Mouse (Mus musculus) forebrain, embryonic 14.5 days (tissue): ENCODE results near the gene Rnf149. TPM values are rescaled to one million over a fixed set of nuclear protein-coding genes. Genes with fewer than 3 reads are reported as not detected.

Source experiments
- ATAC-seq: fragments of 200-750 bp; cut with Nextera tagmentation; 2 replicates; pipeline ENCODE4 v1.8.0; 2017; ENCODE audit warnings: mild to moderate bottlenecking, moderate library complexity
- DNase-seq: peaks from one replicate; pipeline ENCODE4 v3.0.0-alpha.2; 2015; ENCODE audit warnings: low spot score
- H3K27ac ChIP-seq: fragments of 300-500 bp; sonication (generic); 2 replicates; pipeline ENCODE4 v1.5.1; 2014; ENCODE audit warnings: low read depth, mild to moderate bottlenecking, control low read depth, low read length, moderate library complexity
- H3K27me3 ChIP-seq: fragments of 300-500 bp; sonication (generic); replicated peaks from 2 replicates; pipeline ENCODE4 v1.6.1; 2014; ENCODE audit warnings: low read length, control low read depth, mixed read lengths; ENCODE audit not compliant: control insufficient read depth, insufficient read depth
- H3K36me3 ChIP-seq: fragments of 300-500 bp; sonication (generic); 2 replicates; pipeline ENCODE4 v1.6.1; 2014; ENCODE audit warnings: low read length, control low read depth; ENCODE audit not compliant: control insufficient read depth, insufficient read depth
- H3K4me1 ChIP-seq: fragments of 300-500 bp; sonication (generic); 2 replicates; pipeline ENCODE4 v1.6.1; 2014; ENCODE audit warnings: antibody characterized with exemption, low read length, control low read depth; ENCODE audit not compliant: control insufficient read depth, insufficient read depth
- H3K4me2 ChIP-seq: fragments of 300-500 bp; sonication (generic); 2 replicates; pipeline ENCODE4 v1.6.1; 2014; ENCODE audit warnings: mild to moderate bottlenecking, control low read depth, low read length
- H3K4me3 ChIP-seq: fragments of 300-500 bp; sonication (generic); 2 replicates; pipeline ENCODE4 v1.5.1; 2014; ENCODE audit warnings: low read depth, low read length, control low read depth
- H3K9ac ChIP-seq: fragments of 300-500 bp; sonication (generic); 2 replicates; pipeline ENCODE4 v1.6.1; 2014; ENCODE audit warnings: mild to moderate bottlenecking, low read length, control low read depth, moderate library complexity
- H3K9me3 ChIP-seq: fragments of 300-500 bp; sonication (generic); replicated peaks from 2 replicates; pipeline ENCODE4 v1.6.1; 2016; ENCODE audit warnings: low read length, control low read depth, mixed read lengths; ENCODE audit not compliant: control insufficient read depth
- WGBS: fragments of 180-500 bp; shearing (Covaris S2); extraction: QIAGEN DNeasy Blood & Tissue Kit; methylation state at CpG from one replicate; pipeline ENCODE4 v1.1.7; 2014; 5-methylcytosine and 5-hydroxymethylcytosine counted together
- polyA plus RNA-seq: library from polyadenylated mRNA; unstranded; fragments of >200 nt; fragmentation: Nextera tagmentation; extraction: Ambion mirVana; gene quantifications from 2 replicates; pipeline ENCODE4 v1.2.1, GENCODE M21; 2014

Gene Rnf149
- 12.2 and 16.7 TPM in 2 replicates for polyA plus RNA-seq

GRCm38 (mm10) chr1:39577253-39577705, at the start of gene Rnf149:
TSS of gene Rnf149 (minus strand) at chr1:39577405.
- peak within 1 kb of the TSS; percentile 73 for H3K4me2 ChIP-seq
- H3K4me3 ChIP-seq, result peak within 1 kb of the TSS; percentile 90
- H3K27ac ChIP-seq, result peak within 1 kb of the TSS; percentile 98
- under 1% methylated on average over 48 of the region's 49 CpGs for WGBS
- DNase-seq (peak; percentile 94), ATAC-seq (peak; percentile 97)
- no peaks in the 10 kb centered on the region for H3K9me3 ChIP-seq
- H3K27me3 ChIP-seq, result no peaks in the 10 kb centered on the region
- H3K4me1 ChIP-seq, result peaks cover 16% of the 10 kb centered on the region
- peak within 1 kb of the TSS; percentile 91 for H3K9ac ChIP-seq
- no peaks in the 10 kb centered on the region for H3K36me3 ChIP-seq

GRCm38 (mm10) chr1:39625491-39625890, 48.3 kb upstream of the Rnf149 start:
- no peak overlapping the region for H3K9ac ChIP-seq
- H3K27ac ChIP-seq, result no peak overlapping the region
- no peak overlapping the region for H3K4me3 ChIP-seq
- no peaks in the 10 kb centered on the region for H3K4me1 ChIP-seq
- H3K27me3 ChIP-seq, result no peaks in the 10 kb centered on the region
- no peaks in the 10 kb centered on the region; the same call in 1 of the 2 replicates for H3K9me3 ChIP-seq
- H3K36me3 ChIP-seq, result no peaks in the 10 kb centered on the region
- H3K4me2 ChIP-seq, result no peak overlapping the region
- no peak for DNase-seq
- WGBS, result 45% methylated on average over 3 of the region's 3 CpGs
- ATAC-seq, result no peak

- no peaks in the 10 kb centered on the region for H3K27me3 ChIP-seq
Observed at GRCm38 (mm10) chr1:39623729-39624128, 46.5 kb upstream of the Rnf149 start.

GRCm38 (mm10) chr1:39623106-39623505, 45.9 kb upstream of the Rnf149 start:
- H3K4me1 ChIP-seq, result no peaks in the 10 kb centered on the region
- no peaks in the 10 kb centered on the region for H3K27me3 ChIP-seq
- H3K9ac ChIP-seq, result no peak overlapping the region
- H3K27ac ChIP-seq, result no peak overlapping the region
- ATAC-seq, result no peak
- H3K9me3 ChIP-seq, result no peaks in the 10 kb centered on the region; the same call in 1 of the 2 replicates
- DNase-seq, result no peak
- WGBS, result 97% methylated on average over 5 of the region's 5 CpGs
- H3K4me3 ChIP-seq, result no peak overlapping the region
- no peak overlapping the region for H3K4me2 ChIP-seq
- H3K36me3 ChIP-seq, result no peaks in the 10 kb centered on the region

More at GRCm38 (mm10) chr1:39623729-39624128, 46.5 kb upstream of the Rnf149 start:
- WGBS, result 38% methylated on average over 1 of the region's 1 CpGs
- no peaks in the 10 kb centered on the region; the same call in 1 of the 2 replicates for H3K9me3 ChIP-seq
- no peak overlapping the region for H3K4me3 ChIP-seq
- no peak overlapping the region for H3K27ac ChIP-seq
- DNase-seq (no peak), ATAC-seq (no peak)
- H3K36me3 ChIP-seq, result no peaks in the 10 kb centered on the region
- H3K9ac ChIP-seq, result no peak overlapping the region
- H3K4me1 ChIP-seq, result no peaks in the 10 kb centered on the region
- H3K4me2 ChIP-seq, result no peak overlapping the region

GRCm38 (mm10) chr1:39618524-39618923, 41.3 kb upstream of the Rnf149 start:
- Histone ChIP-seq H3K9me3 (no peaks in the 10 kb centered on the region; the same call in 1 of the 2 replicates), H3K4me3 (no peak overlapping the region), H3K4me1 (no peaks in the 10 kb centered on the region), H3K4me2 (no peak overlapping the region), H3K27me3 (no peaks in the 10 kb centered on the region), H3K36me3 (no peaks in the 10 kb centered on the region), H3K9ac (no peak overlapping the region), H3K27ac (no peak overlapping the region)
- ATAC-seq (no peak), DNase-seq (no peak)
- 32% methylated on average over 8 of the region's 8 CpGs for WGBS

- no peak for ATAC-seq
- 81% methylated on average over 6 of the region's 6 CpGs for WGBS
- no peak overlapping the region for H3K9ac ChIP-seq
Observed at GRCm38 (mm10) chr1:39615526-39615925, 38.3 kb upstream of the Rnf149 start.

GRCm38 (mm10) chr1:39614462-39615279, 37.5 kb upstream of the Rnf149 start:
- Histone ChIP-seq H3K9me3 (no peaks in the 10 kb centered on the region), H3K27me3 (no peaks in the 10 kb centered on the region), H3K4me3 (no peak overlapping the region), H3K36me3 (no peaks in the 10 kb centered on the region), H3K9ac (no peak overlapping the region), H3K4me1 (no peaks in the 10 kb centered on the region), H3K27ac (no peak overlapping the region), H3K4me2 (no peak overlapping the region)
- ATAC-seq, result no peak
- WGBS, result 30% methylated on average over 11 of the region's 11 CpGs
- peak; percentile 72 for DNase-seq

More at GRCm38 (mm10) chr1:39615526-39615925, 38.3 kb upstream of the Rnf149 start:
- Histone ChIP-seq H3K9me3 (no peaks in the 10 kb centered on the region; the same call in 1 of the 2 replicates), H3K4me2 (no peak overlapping the region), H3K4me3 (no peak overlapping the region), H3K27ac (no peak overlapping the region), H3K36me3 (no peaks in the 10 kb centered on the region), H3K4me1 (no peaks in the 10 kb centered on the region), H3K27me3 (no peaks in the 10 kb centered on the region)
- DNase-seq, result no peak

GRCm38 (mm10) chr1:39613061-39613460, 35.9 kb upstream of the Rnf149 start:
- no peaks in the 10 kb centered on the region for H3K9me3 ChIP-seq
- H3K4me3 ChIP-seq, result no peak overlapping the region
- H3K27ac ChIP-seq, result no peak overlapping the region
- H3K9ac ChIP-seq, result no peak overlapping the region
- no peak overlapping the region for H3K4me2 ChIP-seq
- no peak for ATAC-seq
- H3K4me1 ChIP-seq, result no peaks in the 10 kb centered on the region
- no peaks in the 10 kb centered on the region for H3K36me3 ChIP-seq
- no peak for DNase-seq
- WGBS, result 90% methylated on average over 3 of the region's 3 CpGs
- no peaks in the 10 kb centered on the region for H3K27me3 ChIP-seq

GRCm38 (mm10) chr1:39612491-39612890, 35.3 kb upstream of the Rnf149 start:
- H3K4me1 ChIP-seq, result no peaks in the 10 kb centered on the region

More at GRCm38 (mm10) chr1:39612491-39612890, 35.3 kb upstream of the Rnf149 start:
- Histone ChIP-seq H3K27me3 (no peaks in the 10 kb centered on the region), H3K9ac (no peak overlapping the region), H3K36me3 (no peaks in the 10 kb centered on the region), H3K4me3 (no peak overlapping the region), H3K4me2 (no peak overlapping the region), H3K9me3 (no peaks in the 10 kb centered on the region), H3K27ac (no peak overlapping the region)
- 76% methylated on average over 5 of the region's 5 CpGs for WGBS
- ATAC-seq (no peak), DNase-seq (no peak)
